Mouse (Mus musculus): ENCODE measurements at regions not wholly inside any gene's neighbourhood (a gene's known extent, or its start where the extent isn't known, plus 50 kb on each side); places are given as distances from the start of the nearest gene placed in this dataset.

- Histone ChIP-seq H3K9ac (ENCODE audit: low read depth, low read length) (no peak overlapping the region), H3K79me2 (replicated peaks; ENCODE audit: control insufficient read depth, insufficient read depth, low read length) (no peaks in the 10 kb centered on the region), H3K27ac (no peak overlapping the region), H3K27me3 (ENCODE audit: control insufficient read depth, insufficient read depth, low read length) (no peaks in the 10 kb centered on the region), H3K4me1 (ENCODE audit: control insufficient read depth, insufficient read depth, low read length) (no peaks in the 10 kb centered on the region), H3K36me3 (ENCODE audit: control insufficient read depth, insufficient read depth, low read length) (no peaks in the 10 kb centered on the region), H3K4me3 (no peak overlapping the region)
- no peak for DNase-seq
- intact Hi-C loops (cut with DNase I): no loop called here
- WGBS: 50% methylated on average over 7 of the region's 7 CpGs
- TF ChIP-seq POLR2A (IDR thresholded peaks at IDR 0.05; ENCODE audit: insufficient read depth, low read depth, low read length) (no peak), CTCF (IDR thresholded peaks at IDR 0.05) (no peak)
Observed at GRCm38 (mm10) chr12:56252612-56253444, 92.9 kb downstream of the Mbip start.

- intact Hi-C loops (cut with DNase I): no loop called here
- H3K36me3 ChIP-seq (ENCODE audit: control insufficient read depth, insufficient read depth, low read length): no peaks in the 10 kb centered on the region
- no peaks in the 10 kb centered on the region for H3K79me2 ChIP-seq (replicated peaks; ENCODE audit: control insufficient read depth, insufficient read depth, low read length)
- DNase-seq: no peak
- no peak overlapping the region for H3K27ac ChIP-seq
- no peaks in the 10 kb centered on the region for H3K4me1 ChIP-seq (ENCODE audit: control insufficient read depth, insufficient read depth, low read length)
- H3K27me3 ChIP-seq (ENCODE audit: control insufficient read depth, insufficient read depth, low read length): no peaks in the 10 kb centered on the region
- H3K9ac ChIP-seq (ENCODE audit: low read depth, low read length): no peak overlapping the region
- TF ChIP-seq EP300 (IDR thresholded peaks at IDR 0.05; ENCODE audit: insufficient read depth, low read depth, low read length): no peak
- TF ChIP-seq POLR2A (IDR thresholded peaks at IDR 0.05; ENCODE audit: insufficient read depth, low read depth, low read length): no peak
- no peak for TF ChIP-seq CTCF (IDR thresholded peaks at IDR 0.05)
- H3K4me3 ChIP-seq: no peak overlapping the region
- 14% methylated on average over 3 of the region's 3 CpGs for WGBS
Observed at GRCm38 (mm10) chr12:56250262-56250661, 95.4 kb downstream of the Mbip start.

GRCm38 (mm10) chr12:56246406-56246805, 99.3 kb downstream of the Mbip start:
- no peaks in the 10 kb centered on the region for H3K36me3 ChIP-seq (ENCODE audit: control insufficient read depth, insufficient read depth, low read length)
- no peaks in the 10 kb centered on the region for H3K79me2 ChIP-seq (replicated peaks; ENCODE audit: control insufficient read depth, insufficient read depth, low read length)
- H3K4me3 ChIP-seq: no peak overlapping the region
- no peaks in the 10 kb centered on the region for H3K27me3 ChIP-seq (ENCODE audit: control insufficient read depth, insufficient read depth, low read length)
- DNase-seq: no peak
- no peaks in the 10 kb centered on the region for H3K4me1 ChIP-seq (ENCODE audit: control insufficient read depth, insufficient read depth, low read length)
- WGBS: 89% methylated on average over 7 of the region's 7 CpGs
- intact Hi-C loops (cut with DNase I): no loop called here
- H3K9ac ChIP-seq (ENCODE audit: low read depth, low read length): no peak overlapping the region
- TF ChIP-seq POLR2A (IDR thresholded peaks at IDR 0.05; ENCODE audit: insufficient read depth, low read depth, low read length) (no peak), EP300 (IDR thresholded peaks at IDR 0.05; ENCODE audit: insufficient read depth, low read depth, low read length) (no peak), CTCF (IDR thresholded peaks at IDR 0.05) (no peak)
- H3K27ac ChIP-seq: no peak overlapping the region

- Histone ChIP-seq H3K4me3 (no peak overlapping the region), H3K9ac (ENCODE audit: low read depth, low read length) (no peak overlapping the region), H3K27me3 (ENCODE audit: control insufficient read depth, insufficient read depth, low read length) (no peaks in the 10 kb centered on the region), H3K79me2 (replicated peaks; ENCODE audit: control insufficient read depth, insufficient read depth, low read length) (no peaks in the 10 kb centered on the region), H3K36me3 (ENCODE audit: control insufficient read depth, insufficient read depth, low read length) (no peaks in the 10 kb centered on the region), H3K4me1 (ENCODE audit: control insufficient read depth, insufficient read depth, low read length) (no peaks in the 10 kb centered on the region), H3K27ac (no peak overlapping the region)
- DNase-seq: no peak
- TF ChIP-seq EP300 (IDR thresholded peaks at IDR 0.05; ENCODE audit: insufficient read depth, low read depth, low read length) (no peak), POLR2A (IDR thresholded peaks at IDR 0.05; ENCODE audit: insufficient read depth, low read depth, low read length) (no peak), CTCF (IDR thresholded peaks at IDR 0.05) (no peak)
- intact Hi-C loops (cut with DNase I): no loop called here
- 22% methylated on average over 5 of the region's 5 CpGs for WGBS
Observed at GRCm38 (mm10) chr12:56242803-56243202, 102.9 kb downstream of the Mbip start.

- TF ChIP-seq CTCF (IDR thresholded peaks at IDR 0.05) (peak; percentile 64), POLR2A (IDR thresholded peaks at IDR 0.05; ENCODE audit: insufficient read depth, low read depth, low read length) (no peak)
- H3K27me3 ChIP-seq (ENCODE audit: control insufficient read depth, insufficient read depth, low read length): no peaks in the 10 kb centered on the region
- no peaks in the 10 kb centered on the region for H3K79me2 ChIP-seq (replicated peaks; ENCODE audit: control insufficient read depth, insufficient read depth, low read length)
- WGBS: 40% methylated on average over 5 of the region's 5 CpGs
- H3K27ac ChIP-seq: no peak overlapping the region
- no peak overlapping the region for H3K9ac ChIP-seq (ENCODE audit: low read depth, low read length)
- no peaks in the 10 kb centered on the region for H3K4me1 ChIP-seq (ENCODE audit: control insufficient read depth, insufficient read depth, low read length)
- H3K36me3 ChIP-seq (ENCODE audit: control insufficient read depth, insufficient read depth, low read length): no peaks in the 10 kb centered on the region
- DNase-seq: no peak
- H3K4me3 ChIP-seq: no peak overlapping the region
- intact Hi-C loops (cut with DNase I): no loop called here
Observed at GRCm38 (mm10) chr12:56241735-56242134, 104.0 kb downstream of the Mbip start.

GRCm38 (mm10) chr12:56240206-56240605, 105.5 kb downstream of the Mbip start:
- Histone ChIP-seq H3K36me3 (ENCODE audit: control insufficient read depth, insufficient read depth, low read length) (no peaks in the 10 kb centered on the region), H3K27me3 (ENCODE audit: control insufficient read depth, insufficient read depth, low read length) (no peaks in the 10 kb centered on the region), H3K27ac (no peak overlapping the region), H3K4me3 (no peak overlapping the region), H3K4me1 (ENCODE audit: control insufficient read depth, insufficient read depth, low read length) (no peaks in the 10 kb centered on the region), H3K9ac (ENCODE audit: low read depth, low read length) (no peak overlapping the region), H3K79me2 (replicated peaks; ENCODE audit: control insufficient read depth, insufficient read depth, low read length) (no peaks in the 10 kb centered on the region)
- WGBS: 40% methylated on average over 12 of the region's 12 CpGs
- TF ChIP-seq POLR2A (IDR thresholded peaks at IDR 0.05; ENCODE audit: insufficient read depth, low read depth, low read length): no peak
- TF ChIP-seq CTCF (IDR thresholded peaks at IDR 0.05): no peak
- no peak for TF ChIP-seq EP300 (IDR thresholded peaks at IDR 0.05; ENCODE audit: insufficient read depth, low read depth, low read length)
- intact Hi-C loops (cut with DNase I): no loop called here
- no peak for DNase-seq
